Mouse (Mus musculus): ENCODE measurements around the gene Dcaf5. TPM values are rescaled to one million over a fixed set of nuclear protein-coding genes. Genes with fewer than 3 reads are reported as not detected.
"Not testable (repeated sequence)": the region's sequence is repeated elsewhere in the genome, so short reads cannot be mapped to it uniquely, and the experiment has no call there.

Gene Dcaf5
- polyA plus RNA-seq, 1 experiment from 2014 or later = 11.4 TPM

GRCm38 (mm10) chr12:80462292-80462896, 26.0 kb upstream of the Dcaf5 start:
- Histone ChIP-seq H3K4me2 (ENCODE audit: low read length) (peak overlapping the region; percentile 69), H3K4me3 (ENCODE audit: low read depth, low read length) (peak overlapping the region; percentile 79), H3K27ac (ENCODE audit: low read depth) (peak overlapping the region; percentile 77; the same call in 1 of the 2 replicates), H3K9ac (ENCODE audit: low read length) (peak overlapping the region; percentile 75)
- H3K36me3 ChIP-seq (ENCODE audit: control insufficient read depth, insufficient read depth, low read length); H3K27me3 ChIP-seq (replicated peaks; ENCODE audit: control insufficient read depth, insufficient read depth, low read length); DNase-seq (ENCODE audit: low spot score); H3K4me1 ChIP-seq (replicated peaks; ENCODE audit: control insufficient read depth, insufficient read depth, low read length); H3K9me3 ChIP-seq (ENCODE audit: control insufficient read depth, low read length): not testable (repeated sequence)
- WGBS = 6% methylated on average over 10 of the region's 10 CpGs
- 0 out of 2 replicates have a peak, but pooled peaks have one; percentile 6 for ATAC-seq (replicated peaks; ENCODE audit: low FRiP score, low TSS enrichment, low read depth)

GRCm38 (mm10) chr12:80458033-80458432, 21.6 kb upstream of the Dcaf5 start:
- DNase-seq (ENCODE audit: low spot score) = no peak
- Histone ChIP-seq H3K4me2 (ENCODE audit: low read length) (no peak overlapping the region), H3K9me3 (ENCODE audit: control insufficient read depth, low read length) (no peaks in the 10 kb centered on the region), H3K9ac (ENCODE audit: low read length) (no peak overlapping the region), H3K4me1 (replicated peaks; ENCODE audit: control insufficient read depth, insufficient read depth, low read length) (no peaks in the 10 kb centered on the region), H3K27ac (ENCODE audit: low read depth) (no peak overlapping the region), H3K27me3 (replicated peaks; ENCODE audit: control insufficient read depth, insufficient read depth, low read length) (no peaks in the 10 kb centered on the region), H3K4me3 (ENCODE audit: low read depth, low read length) (no peak overlapping the region), H3K36me3 (ENCODE audit: control insufficient read depth, insufficient read depth, low read length) (no peaks in the 10 kb centered on the region)
- no peak for ATAC-seq (replicated peaks; ENCODE audit: low FRiP score, low TSS enrichment, low read depth)
- WGBS = 85% methylated on average over 5 of the region's 5 CpGs

GRCm38 (mm10) chr12:80453506-80453905, 17.1 kb upstream of the Dcaf5 start:
- Histone ChIP-seq H3K4me1 (replicated peaks; ENCODE audit: control insufficient read depth, insufficient read depth, low read length) (no peaks in the 10 kb centered on the region), H3K9me3 (ENCODE audit: control insufficient read depth, low read length) (no peaks in the 10 kb centered on the region), H3K36me3 (ENCODE audit: control insufficient read depth, insufficient read depth, low read length) (no peaks in the 10 kb centered on the region), H3K27ac (ENCODE audit: low read depth) (no peak overlapping the region), H3K27me3 (replicated peaks; ENCODE audit: control insufficient read depth, insufficient read depth, low read length) (no peaks in the 10 kb centered on the region), H3K4me2 (ENCODE audit: low read length) (no peak overlapping the region), H3K4me3 (ENCODE audit: low read depth, low read length) (no peak overlapping the region), H3K9ac (ENCODE audit: low read length) (no peak overlapping the region)
- no peak for ATAC-seq (replicated peaks; ENCODE audit: low FRiP score, low TSS enrichment, low read depth)
- WGBS = 86% methylated on average over 1 of the region's 1 CpGs
- DNase-seq (ENCODE audit: low spot score) = no peak

GRCm38 (mm10) chr12:80444525-80445109, 8.2 kb upstream of the Dcaf5 start:
- no peaks in the 10 kb centered on the region for H3K36me3 ChIP-seq (ENCODE audit: control insufficient read depth, insufficient read depth, low read length)
- no peaks in the 10 kb centered on the region for H3K9me3 ChIP-seq (ENCODE audit: control insufficient read depth, low read length)
- DNase-seq (ENCODE audit: low spot score) (no peak), ATAC-seq (replicated peaks; ENCODE audit: low FRiP score, low TSS enrichment, low read depth) (no peak)
- WGBS = 81% methylated on average over 9 of the region's 9 CpGs
- no peaks in the 10 kb centered on the region for H3K4me1 ChIP-seq (replicated peaks; ENCODE audit: control insufficient read depth, insufficient read depth, low read length)
- no peak overlapping the region for H3K4me2 ChIP-seq (ENCODE audit: low read length)
- no peak overlapping the region for H3K27ac ChIP-seq (ENCODE audit: low read depth)
- H3K9ac ChIP-seq (ENCODE audit: low read length) = no peak overlapping the region
- H3K27me3 ChIP-seq (replicated peaks; ENCODE audit: control insufficient read depth, insufficient read depth, low read length) = no peaks in the 10 kb centered on the region
- no peak overlapping the region for H3K4me3 ChIP-seq (ENCODE audit: low read depth, low read length)

GRCm38 (mm10) chr12:80440957-80441356, 4.6 kb upstream of the Dcaf5 start:
- Histone ChIP-seq H3K4me1 (replicated peaks; ENCODE audit: control insufficient read depth, insufficient read depth, low read length) (peaks cover 4% of the 10 kb centered on the region; the same call in 1 of the 2 replicates), H3K4me3 (ENCODE audit: low read depth, low read length) (no peak overlapping the region), H3K27me3 (replicated peaks; ENCODE audit: control insufficient read depth, insufficient read depth, low read length) (no peaks in the 10 kb centered on the region), H3K27ac (ENCODE audit: low read depth) (no peak overlapping the region), H3K9me3 (ENCODE audit: control insufficient read depth, low read length) (no peaks in the 10 kb centered on the region), H3K9ac (ENCODE audit: low read length) (no peak overlapping the region), H3K36me3 (ENCODE audit: control insufficient read depth, insufficient read depth, low read length) (no peaks in the 10 kb centered on the region), H3K4me2 (ENCODE audit: low read length) (no peak overlapping the region)
- ATAC-seq (replicated peaks; ENCODE audit: low FRiP score, low TSS enrichment, low read depth) (no peak), DNase-seq (ENCODE audit: low spot score) (no peak)
- 81% methylated on average over 2 of the region's 2 CpGs for WGBS

GRCm38 (mm10) chr12:80437051-80437675, 762 bp upstream of the Dcaf5 start:
- Histone ChIP-seq H3K4me1 (replicated peaks; ENCODE audit: control insufficient read depth, insufficient read depth, low read length) (peaks cover 9% of the 10 kb centered on the region; the same call in 1 of the 2 replicates), H3K4me3 (ENCODE audit: low read depth, low read length) (peak overlapping the region; percentile 88), H3K4me2 (ENCODE audit: low read length) (peak overlapping the region; percentile 58), H3K27me3 (replicated peaks; ENCODE audit: control insufficient read depth, insufficient read depth, low read length) (no peaks in the 10 kb centered on the region), H3K36me3 (ENCODE audit: control insufficient read depth, insufficient read depth, low read length) (no peaks in the 10 kb centered on the region), H3K9me3 (ENCODE audit: control insufficient read depth, low read length) (no peaks in the 10 kb centered on the region), H3K27ac (ENCODE audit: low read depth) (0 out of 2 replicates have a peak overlapping the region, but pooled peaks have one; percentile 94), H3K9ac (ENCODE audit: low read length) (peak overlapping the region; percentile 82)
- no peak for ATAC-seq (replicated peaks; ENCODE audit: low FRiP score, low TSS enrichment, low read depth)
- DNase-seq (ENCODE audit: low spot score) = peak; percentile 54
- 46% methylated on average over 4 of the region's 4 CpGs for WGBS

- ATAC-seq (replicated peaks; ENCODE audit: low FRiP score, low TSS enrichment, low read depth) = no peak
- Histone ChIP-seq H3K36me3 (ENCODE audit: control insufficient read depth, insufficient read depth, low read length) (peaks cover 4% of the 10 kb centered on the region; the same call in 1 of the 2 replicates), H3K9me3 (ENCODE audit: control insufficient read depth, low read length) (no peaks in the 10 kb centered on the region), H3K4me1 (replicated peaks; ENCODE audit: control insufficient read depth, insufficient read depth, low read length) (peaks cover 9% of the 10 kb centered on the region; the same call in 1 of the 2 replicates), H3K9ac (ENCODE audit: low read length) (peak overlapping the region; percentile 82), H3K4me2 (ENCODE audit: low read length) (peak overlapping the region; percentile 58), H3K4me3 (ENCODE audit: low read depth, low read length) (peak overlapping the region; percentile 88), H3K27ac (ENCODE audit: low read depth) (peak overlapping the region; percentile 94), H3K27me3 (replicated peaks; ENCODE audit: control insufficient read depth, insufficient read depth, low read length) (no peaks in the 10 kb centered on the region)
- DNase-seq (ENCODE audit: low spot score) = no peak
- WGBS = 2% methylated on average over 9 of the region's 10 CpGs
Measured at GRCm38 (mm10) chr12:80435887-80436286, 514 bp downstream of the Dcaf5 start.

GRCm38 (mm10) chr12:80434961-80435691, 1.3 kb downstream of the Dcaf5 start:
- peaks cover 9% of the 10 kb centered on the region; the same call in 1 of the 2 replicates for H3K4me1 ChIP-seq (replicated peaks; ENCODE audit: control insufficient read depth, insufficient read depth, low read length)
- H3K27ac ChIP-seq (ENCODE audit: low read depth) = peak overlapping the region; percentile 94
- H3K4me2 ChIP-seq (ENCODE audit: low read length) = peak overlapping the region; percentile 58
- under 1% methylated on average over 59 of the region's 64 CpGs for WGBS
- no peaks in the 10 kb centered on the region for H3K27me3 ChIP-seq (replicated peaks; ENCODE audit: control insufficient read depth, insufficient read depth, low read length)
- DNase-seq (ENCODE audit: low spot score) (peak; percentile 93), ATAC-seq (replicated peaks; ENCODE audit: low FRiP score, low TSS enrichment, low read depth) (peak; percentile 83)
- H3K36me3 ChIP-seq (ENCODE audit: control insufficient read depth, insufficient read depth, low read length) = peaks cover 4% of the 10 kb centered on the region; the same call in 1 of the 2 replicates
- H3K9me3 ChIP-seq (ENCODE audit: control insufficient read depth, low read length) = no peaks in the 10 kb centered on the region
- peak overlapping the region; percentile 82 for H3K9ac ChIP-seq (ENCODE audit: low read length)
- peak overlapping the region; percentile 88 for H3K4me3 ChIP-seq (ENCODE audit: low read depth, low read length)
